Mouse (Mus musculus) induced T-regulatory cell, adult 2 months (primary cell): ENCODE data around the gene Fam205a1.
A peak's percentile ranks its signal among the peaks of the same experiment; 100 is the strongest.
"Not testable (repeated sequence)": the region's sequence is repeated elsewhere in the genome, so short reads cannot be mapped to it uniquely, and the experiment has no call there.

Experiments used
- DNase-seq: peaks from one replicate; pipeline ENCODE4 v3.0.0-alpha.2; 2012; ENCODE audit warnings: low read depth

Gene Fam205a1

GRCm38 (mm10) chr4:42853788-42854187, at the start of gene Fam205a1:
Gene Fam205a1 (minus strand): TSS chr4:42853888.
- DNase-seq = not testable (repeated sequence)

- no peak for DNase-seq
These were observed 49.0 kb upstream of the Fam205a1 start for GRCm38 (mm10) chr4:42902730-42903129.

GRCm38 (mm10) chr4:42902174-42902573, 48.5 kb upstream of the Fam205a1 start:
- peak; percentile 42 for DNase-seq

DNA sequence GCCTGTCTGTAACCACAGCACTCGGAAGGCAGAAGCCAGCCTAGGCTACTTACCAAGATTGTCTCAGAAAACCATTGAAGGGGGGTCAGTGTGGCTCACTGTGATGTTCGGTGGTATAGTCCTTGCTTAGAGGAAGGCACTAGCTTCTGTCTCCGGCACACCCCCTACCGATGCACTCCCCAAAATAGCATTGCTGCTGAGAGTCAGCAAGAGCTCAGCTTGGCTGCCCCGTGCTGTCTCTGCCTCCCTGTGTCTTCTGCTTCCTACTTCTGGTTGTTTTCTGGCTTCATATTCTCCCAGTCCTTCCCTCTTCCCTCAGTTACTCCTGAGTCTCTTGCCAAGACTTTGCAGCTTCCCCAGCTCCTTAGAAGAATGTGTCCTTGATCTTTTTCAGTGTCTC, 47.2 kb upstream of the Fam205a1 start:
- no peak for DNase-seq

DNA sequence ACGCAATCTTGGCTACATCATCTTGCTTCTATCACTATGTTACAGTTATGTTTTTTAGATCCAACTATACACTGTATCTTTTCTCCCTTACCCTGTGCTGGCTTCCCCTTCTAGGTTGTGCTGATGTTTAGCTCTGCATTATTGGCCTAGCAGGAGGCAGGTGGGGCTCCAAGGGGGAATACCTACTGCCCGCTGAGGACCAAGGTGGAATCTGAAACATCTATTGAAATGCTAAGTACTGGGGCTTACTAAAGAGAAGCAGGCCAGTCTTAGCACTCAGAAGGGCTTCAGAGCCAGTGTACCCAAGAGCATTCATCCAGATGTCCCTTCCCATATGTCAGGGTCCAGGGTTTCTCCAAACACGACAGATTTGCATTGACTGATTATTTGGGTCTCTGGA, 45.2 kb upstream of the Fam205a1 start:
- no peak for DNase-seq

GRCm38 (mm10) chr4:42895118-42895517, 41.4 kb upstream of the Fam205a1 start:
- no peak for DNase-seq

DNA sequence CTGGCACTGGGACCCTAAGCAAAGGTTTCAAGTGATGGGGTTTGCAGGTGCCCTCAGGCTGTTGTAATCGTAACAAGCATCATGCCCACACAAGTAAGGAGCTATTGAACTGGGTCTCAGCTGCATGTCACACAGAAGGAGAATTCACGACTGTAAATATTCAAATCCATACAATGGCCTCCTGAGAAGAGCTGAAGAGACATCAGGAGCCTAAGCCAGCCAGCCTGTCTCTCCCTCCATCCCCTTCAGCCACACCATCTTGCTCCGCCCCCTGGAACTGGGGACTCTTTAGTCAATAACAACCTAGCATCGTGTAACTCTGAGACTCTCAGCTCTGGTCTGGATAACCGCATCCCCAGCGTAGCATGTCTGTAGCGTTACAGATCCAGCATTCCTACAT, 37.5 kb upstream of the Fam205a1 start:
- no peak for DNase-seq

DNA sequence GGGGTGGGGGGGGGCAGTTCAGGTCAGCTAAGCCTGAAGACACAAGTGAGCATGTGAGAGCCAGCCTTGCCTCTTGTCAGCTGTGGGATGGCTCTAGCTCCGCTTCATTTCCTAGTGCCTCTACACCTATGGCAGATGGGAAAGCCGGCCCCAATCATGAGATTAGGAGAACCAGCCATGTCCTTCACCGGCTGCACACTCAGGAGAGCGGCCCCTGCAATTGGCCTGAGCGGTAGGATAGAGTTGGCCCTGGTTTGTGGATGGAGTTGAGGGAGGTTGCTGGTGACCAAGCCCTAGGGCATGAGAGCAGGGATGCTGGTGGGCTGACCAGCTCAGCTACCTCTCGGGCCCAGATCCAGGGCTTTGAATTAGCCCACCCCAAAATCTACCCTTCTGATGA, 35.1 kb upstream of the Fam205a1 start:
- no peak for DNase-seq

DNA sequence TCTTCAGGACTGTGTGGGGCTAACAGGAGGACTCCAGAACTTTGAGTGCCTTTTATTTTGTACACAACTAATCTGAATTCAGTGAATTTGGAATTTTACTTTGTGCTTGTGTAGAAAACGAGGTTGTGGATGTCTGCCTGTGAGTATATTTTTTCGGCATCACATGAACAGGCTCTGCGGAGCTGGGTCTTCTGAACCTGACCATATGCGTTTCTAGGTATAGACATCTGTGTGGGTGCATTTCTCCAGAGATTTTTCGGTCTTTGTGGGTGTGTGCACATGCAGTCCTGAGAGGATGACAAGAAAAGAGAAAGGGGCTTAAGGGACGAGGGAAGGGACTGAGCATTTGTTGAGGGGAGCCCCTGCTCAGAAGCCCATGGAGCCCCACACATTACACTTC, 33.2 kb upstream of the Fam205a1 start:
- DNase-seq = no peak

GRCm38 (mm10) chr4:42880677-42880948, 26.9 kb upstream of the Fam205a1 start:
- no peak for DNase-seq

DNA sequence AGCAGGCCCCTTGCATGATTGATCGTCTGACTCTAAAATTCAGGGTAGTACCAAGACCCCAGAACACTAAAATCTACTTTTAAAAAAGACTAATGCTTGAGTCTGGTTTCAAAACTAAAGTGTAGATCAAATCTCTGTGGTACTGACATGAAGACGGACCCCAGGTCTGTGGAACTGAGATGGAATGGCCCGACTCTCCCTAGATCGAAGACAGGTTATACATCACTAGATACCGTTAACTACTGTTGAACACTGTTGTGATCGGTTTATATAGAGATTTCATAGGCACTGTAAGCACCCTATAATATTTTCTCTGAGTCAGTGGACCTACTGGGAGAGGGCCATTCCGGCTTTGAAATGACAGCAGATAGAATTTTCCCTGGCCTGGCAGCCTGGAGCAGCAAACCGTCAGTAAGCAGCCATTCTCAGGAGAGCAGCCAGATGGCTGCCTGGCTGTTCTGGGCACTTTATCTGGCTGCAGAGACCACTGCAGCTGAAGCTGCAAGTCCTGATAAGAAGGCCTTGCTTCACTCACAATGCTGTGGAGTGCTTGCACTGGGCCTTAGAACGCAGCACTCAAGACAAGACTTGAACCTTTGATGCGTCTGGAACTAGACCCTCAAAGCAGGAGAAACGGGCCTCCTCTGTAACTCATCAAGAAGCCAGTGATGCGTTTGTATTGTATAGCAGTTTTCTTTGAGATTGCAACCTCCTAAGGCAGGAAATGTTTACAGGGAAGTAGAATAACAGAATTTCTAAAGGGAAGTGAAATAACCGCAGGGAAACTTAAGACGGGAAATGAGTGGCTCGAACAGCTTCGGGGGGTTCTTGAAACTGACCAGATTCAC, 26.4 kb upstream of the Fam205a1 start:
- no peak for DNase-seq

GRCm38 (mm10) chr4:42877657-42878056, 24.0 kb upstream of the Fam205a1 start:
- no peak for DNase-seq

DNA sequence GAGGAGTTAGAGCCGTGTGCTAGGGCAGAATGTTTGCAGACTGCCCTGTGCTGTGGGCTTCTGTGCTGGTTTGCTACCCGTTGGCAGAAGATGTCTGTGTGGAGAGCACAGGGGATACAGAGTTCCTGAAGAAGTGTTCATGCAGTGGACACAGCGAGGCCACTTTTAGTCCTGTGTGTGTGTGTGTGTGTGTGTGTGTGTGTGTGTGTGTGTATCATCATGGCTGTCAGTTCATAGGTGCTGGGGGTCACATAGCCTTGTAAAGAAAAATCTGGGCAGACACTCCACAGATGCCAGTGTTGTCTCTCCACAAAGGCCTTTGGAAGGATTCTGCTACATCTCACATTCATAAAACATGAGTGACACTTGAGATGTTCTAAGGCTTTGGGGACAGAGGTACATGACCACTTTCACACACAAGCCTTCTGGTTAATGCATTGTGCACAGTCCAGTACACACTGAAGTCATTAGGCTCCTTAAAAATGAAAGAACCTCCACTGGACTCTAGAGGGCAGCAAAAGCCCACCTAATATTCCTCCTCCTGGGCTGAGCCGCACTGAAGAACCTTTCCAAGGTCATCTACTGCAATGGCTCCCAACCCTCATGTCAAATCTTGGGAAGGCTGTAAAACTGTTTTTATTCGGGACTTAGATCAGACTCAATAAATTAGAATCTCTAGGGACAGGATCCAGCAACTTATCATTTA, 23.1 kb upstream of the Fam205a1 start:
- DNase-seq = peak; percentile 73

GRCm38 (mm10) chr4:42874134-42874533, 20.4 kb upstream of the Fam205a1 start, which contains the start of gene Fam205c:
Gene Fam205c (minus strand): TSS chr4:42874234.
- DNase-seq = no peak

- no peak for DNase-seq
These were observed 19.2 kb upstream of the Fam205a1 start for GRCm38 (mm10) chr4:42872746-42873435.

DNA sequence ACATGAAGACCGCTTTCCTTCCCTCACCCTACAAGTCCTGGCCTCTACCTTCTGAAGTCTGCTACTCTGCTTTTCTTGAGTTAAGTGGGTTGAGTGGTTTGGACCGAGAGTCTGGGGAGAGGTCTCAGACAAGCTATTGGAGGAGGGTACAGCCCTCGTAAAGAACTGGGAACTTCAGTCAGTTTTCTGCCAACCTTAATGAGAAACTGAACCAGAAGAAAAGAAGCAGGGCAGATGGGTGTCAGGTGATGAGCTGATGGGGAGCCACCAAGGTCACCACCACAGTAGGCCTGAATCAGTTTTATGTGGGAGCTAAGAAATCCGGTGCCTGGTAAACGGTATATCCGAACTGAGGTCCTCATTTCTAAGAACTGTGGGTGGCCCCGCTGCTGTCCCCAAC, 18.5 kb upstream of the Fam205a1 start:
- DNase-seq = no peak

DNA sequence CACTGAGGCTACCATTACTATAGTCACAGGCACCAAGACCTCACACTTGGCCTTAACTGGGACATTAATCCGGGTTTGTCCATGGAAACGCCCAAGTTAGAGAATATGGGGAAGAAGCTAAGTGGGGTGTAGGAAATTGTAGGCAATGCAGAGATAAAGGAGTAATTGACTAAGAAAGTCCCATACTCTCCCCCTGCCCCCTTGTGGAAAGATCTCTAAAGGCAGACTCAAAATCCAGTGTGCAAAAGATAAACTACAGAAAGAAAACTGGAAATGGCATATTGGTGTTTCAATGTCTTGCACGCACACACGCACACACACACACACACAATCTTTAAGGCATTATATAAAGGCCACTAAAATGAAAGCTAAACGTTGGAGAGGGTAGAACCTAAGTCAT, 17.1 kb upstream of the Fam205a1 start:
- DNase-seq = no peak

DNA sequence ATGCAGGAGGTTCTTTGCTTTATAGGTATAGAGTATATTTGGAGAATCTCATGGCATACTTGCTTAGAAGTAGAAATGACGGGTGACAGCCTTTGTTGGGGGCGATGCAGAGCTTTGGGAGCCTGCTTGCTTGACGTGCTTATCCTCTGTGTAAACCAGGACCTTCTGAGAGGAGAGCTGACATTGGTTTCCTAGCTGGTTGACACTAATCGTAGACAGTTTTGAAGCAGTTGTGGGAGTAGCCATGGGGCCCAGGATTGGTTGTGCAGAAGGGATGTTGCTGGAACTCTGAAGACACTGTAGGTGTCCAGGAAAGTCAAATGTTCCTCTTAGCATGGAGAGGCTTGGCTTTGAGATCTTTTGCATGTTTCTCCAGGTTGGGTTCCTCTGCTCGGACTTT, 14.5 kb upstream of the Fam205a1 start:
- no peak for DNase-seq

DNA sequence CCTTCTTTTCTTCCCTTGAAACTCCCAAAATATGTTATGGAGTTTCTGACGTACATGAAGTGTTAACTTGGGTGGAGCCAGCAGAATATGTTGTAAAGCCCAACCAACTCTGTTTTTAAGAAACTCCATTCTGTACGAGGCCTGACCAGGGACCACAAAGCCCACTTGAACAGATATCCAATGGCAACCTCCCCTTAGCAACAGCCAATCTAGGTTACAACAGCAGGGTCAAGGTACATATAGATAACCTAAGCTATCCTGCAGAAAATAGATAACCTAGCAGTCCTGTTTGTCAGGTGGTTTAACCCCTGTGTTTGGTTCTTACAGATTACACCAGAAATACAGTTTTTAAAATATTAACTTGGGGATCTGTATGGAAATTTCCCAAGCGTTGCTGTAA, 13.7 kb upstream of the Fam205a1 start:
- no peak for DNase-seq

DNA sequence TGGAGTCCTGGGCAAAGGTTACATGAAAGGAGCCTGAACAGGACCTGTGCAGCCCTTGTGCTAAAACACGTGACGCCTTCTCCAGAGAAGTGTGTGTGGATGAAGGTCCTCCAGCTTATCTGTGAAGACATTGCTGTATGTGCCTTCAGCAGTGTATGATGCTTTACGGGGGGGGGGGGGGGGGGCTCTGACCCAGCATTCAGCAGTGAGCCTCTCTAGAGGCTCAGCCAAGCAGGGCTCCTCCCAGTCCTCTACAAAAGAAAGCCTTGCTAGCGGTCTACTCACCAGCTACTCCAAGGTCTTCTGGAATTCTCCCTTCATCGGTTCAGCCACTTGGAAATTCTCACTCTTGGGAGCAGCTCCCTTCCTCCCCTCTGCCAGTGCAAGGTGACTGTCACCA, 9.8 kb upstream of the Fam205a1 start:
- DNase-seq = not testable (repeated sequence)

DNA sequence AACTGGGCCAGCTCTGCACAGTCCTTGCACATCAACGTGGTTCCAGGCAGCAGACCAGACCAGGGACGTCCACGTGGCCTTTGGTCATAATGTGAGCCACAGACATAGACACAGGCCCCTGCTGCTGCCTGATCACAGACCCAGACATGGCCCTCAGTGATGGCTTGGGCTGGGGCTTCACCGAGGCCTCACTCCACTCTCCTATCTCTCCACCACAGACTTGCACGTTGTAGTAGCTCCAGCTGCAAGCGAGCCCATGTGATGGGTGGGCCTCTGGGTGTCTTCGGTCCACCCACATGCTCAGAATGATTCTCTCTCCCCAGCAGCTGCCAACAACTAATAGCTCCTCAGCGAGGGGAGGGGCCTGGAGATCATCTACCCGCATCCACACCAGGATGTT, 6.8 kb upstream of the Fam205a1 start:
- DNase-seq = not testable (repeated sequence)

- not testable (repeated sequence) for DNase-seq
These were observed 3.0 kb upstream of the Fam205a1 start, which contains the start of gene Gm12394 for GRCm38 (mm10) chr4:42856671-42857070. Gene Gm12394 (minus strand): TSS chr4:42856771.
